8 mouse cellular contexts compared by ENCODE assay signal in the genomic region with DNA sequence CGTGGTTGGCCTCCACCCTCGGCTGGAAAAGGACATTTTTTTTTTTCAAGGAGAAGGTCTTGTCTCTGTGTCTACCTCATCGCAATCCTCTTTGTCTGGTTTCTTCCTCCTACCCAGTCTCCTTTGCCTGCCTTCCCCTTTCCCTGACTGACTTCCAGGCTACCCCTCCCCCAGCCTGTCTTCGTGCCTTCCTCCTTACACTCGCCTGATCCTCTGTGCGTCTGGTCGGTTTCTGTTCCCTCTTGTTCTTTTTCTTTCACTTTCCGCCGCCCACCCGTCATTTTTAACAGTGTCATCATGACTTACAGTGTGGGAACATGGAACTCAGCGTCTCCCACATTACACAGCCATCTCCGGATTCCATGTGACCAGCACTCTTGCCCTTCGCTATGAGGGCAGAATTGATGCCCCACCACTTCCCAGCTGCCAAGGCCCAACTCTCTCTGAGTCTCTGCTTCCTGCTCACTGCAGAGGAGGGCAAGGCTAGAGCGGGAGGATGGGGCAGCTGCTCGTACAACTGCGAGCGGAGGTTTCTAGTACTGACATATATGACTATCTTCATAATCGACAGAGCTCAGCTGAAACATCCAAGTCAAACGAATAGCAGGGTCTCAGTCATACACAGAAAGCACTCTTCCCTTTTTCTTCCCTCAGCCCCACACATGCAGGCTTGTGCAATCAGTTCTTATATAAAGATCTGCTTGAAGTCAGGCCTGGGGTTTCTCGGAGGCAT.
DNase-seq lines count a peak whose midpoint lies in the region; ATAC-seq and TF ChIP-seq lines count a peak whose summit lies in the region.

No protein-coding gene starts in this region.

- no peak for TF ChIP-seq CTCF in heart, adult 2 months (IDR thresholded peaks at IDR 0.05)
- TF ChIP-seq CTCF in kidney, adult 2 months (conservative IDR thresholded peaks at IDR 0.05; ENCODE audit: insufficient read depth, insufficient read length, low read depth, low read length), result no peak

- no peaks in the 10 kb centered on the region for H3K79me2 ChIP-seq in heart, adult 2 months (replicated peaks; ENCODE audit: control insufficient read depth, insufficient read depth, low read length)

- H3K4me1 ChIP-seq in hindbrain, embryonic 10.5 days (replicated peaks), result peaks cover 16% of the 10 kb centered on the region; the same call in 1 of the 2 replicates
- H3K4me1 ChIP-seq in hindbrain, embryonic 14.5 days (replicated peaks; ENCODE audit: control insufficient read depth, insufficient read depth, low read length), result peaks cover 12% of the 10 kb centered on the region
- no peaks in the 10 kb centered on the region; the same call in 1 of the 2 replicates for H3K4me1 ChIP-seq in heart, adult 2 months (ENCODE audit: control insufficient read depth, insufficient read depth, low read length)
- H3K4me1 ChIP-seq in kidney, adult 2 months (ENCODE audit: control insufficient read depth, insufficient read depth, low read length), result no peaks in the 10 kb centered on the region
- peaks cover 31% of the 10 kb centered on the region for H3K4me1 ChIP-seq in limb, embryonic 13.5 days
- 0 out of 2 replicates have a peak, but pooled peaks cover 5% of the 10 kb centered on the region for H3K4me1 ChIP-seq in midbrain, embryonic 14.5 days (ENCODE audit: control insufficient read depth, insufficient read depth, low read length)

- H3K27me3 ChIP-seq in hindbrain, embryonic 10.5 days (ENCODE audit: insufficient read depth, poor library complexity, severe bottlenecking), result no peaks in the 10 kb centered on the region
- H3K27me3 ChIP-seq in hindbrain, embryonic 14.5 days (ENCODE audit: control insufficient read depth, insufficient read depth, low read length), result no peaks in the 10 kb centered on the region
- H3K27me3 ChIP-seq in heart, adult 2 months (ENCODE audit: control insufficient read depth, insufficient read depth, low read length), result no peaks in the 10 kb centered on the region
- no peaks in the 10 kb centered on the region for H3K27me3 ChIP-seq in kidney, adult 2 months (replicated peaks; ENCODE audit: control insufficient read depth, insufficient read depth, low read length)
- no peaks in the 10 kb centered on the region for H3K27me3 ChIP-seq in limb, embryonic 13.5 days
- H3K27me3 ChIP-seq in midbrain, embryonic 14.5 days (ENCODE audit: control insufficient read depth, insufficient read depth, low read length), result no peaks in the 10 kb centered on the region

- H3K36me3 ChIP-seq in hindbrain, embryonic 10.5 days, result no peaks in the 10 kb centered on the region
- no peaks in the 10 kb centered on the region for H3K36me3 ChIP-seq in hindbrain, embryonic 14.5 days (replicated peaks; ENCODE audit: control insufficient read depth, insufficient read depth)
- H3K36me3 ChIP-seq in heart, adult 2 months (ENCODE audit: control insufficient read depth, insufficient read depth, low read length), result no peaks in the 10 kb centered on the region
- H3K36me3 ChIP-seq in kidney, adult 2 months (ENCODE audit: control insufficient read depth, insufficient read depth, low read length), result no peaks in the 10 kb centered on the region
- H3K36me3 ChIP-seq in limb, embryonic 13.5 days, result no peaks in the 10 kb centered on the region
- H3K36me3 ChIP-seq in midbrain, embryonic 14.5 days (ENCODE audit: control insufficient read depth, insufficient read depth, low read length), result no peaks in the 10 kb centered on the region

- H3K4me2 ChIP-seq in hindbrain, embryonic 14.5 days (replicated peaks), result no peak overlapping the region
- H3K4me2 ChIP-seq in limb, embryonic 13.5 days (replicated peaks), result peak overlapping the region; percentile 32
- 0 out of 2 replicates have a peak overlapping the region, but pooled peaks have one; percentile 6 for H3K4me2 ChIP-seq in midbrain, embryonic 14.5 days (ENCODE audit: low read length)

- WGBS in hindbrain, embryonic 10.5 days, result 57% methylated on average over 20 of the region's 20 CpGs
- WGBS in hindbrain, embryonic 14.5 days, result 55% methylated on average over 20 of the region's 20 CpGs
- WGBS in heart, adult 2 months, result 39% methylated on average over 20 of the region's 20 CpGs
- WGBS in kidney, adult 2 months, result 57% methylated on average over 20 of the region's 20 CpGs
- 40% methylated on average over 20 of the region's 20 CpGs for WGBS in limb, embryonic 13.5 days
- WGBS in midbrain, embryonic 14.5 days, result 58% methylated on average over 20 of the region's 20 CpGs

- no peak for ATAC-seq in hindbrain, embryonic 14.5 days (ENCODE audit: low FRiP score)
- ATAC-seq in common myeloid progenitor, adult 5-6 weeks (replicated peaks; ENCODE audit: low read depth, poor library complexity, severe bottlenecking), result peak; percentile 81
- no peak; the same call in 1 of the 2 replicates for ATAC-seq in limb, embryonic 13.5 days (ENCODE audit: low FRiP score, low read depth)
- no peak for ATAC-seq in midbrain, embryonic 14.5 days (ENCODE audit: low FRiP score, low TSS enrichment)

- H3K27ac ChIP-seq in hindbrain, embryonic 10.5 days, result peak overlapping the region; percentile 18; the same call in 1 of the 2 replicates
- H3K27ac ChIP-seq in hindbrain, embryonic 14.5 days, result no peak overlapping the region
- H3K27ac ChIP-seq in heart, adult 2 months, result peak overlapping the region; percentile 9
- no peak overlapping the region for H3K27ac ChIP-seq in kidney, adult 2 months (ENCODE audit: insufficient read depth, low read depth, low read length)
- peak overlapping the region; percentile 48; the same call in 1 of the 2 replicates for H3K27ac ChIP-seq in limb, embryonic 13.5 days
- no peak overlapping the region for H3K27ac ChIP-seq in midbrain, embryonic 14.5 days (replicated peaks; ENCODE audit: low read depth, low read length)

- DNase-seq in hindbrain, embryonic 10.5 days (ENCODE audit: low spot score), result no peak
- no peak for DNase-seq in hindbrain, embryonic 14.5 days (ENCODE audit: low spot score)
- peak; percentile 48 to 77 for DNase-seq in heart, adult 2 months
- peak; percentile 55 for DNase-seq in kidney, adult 2 months
- DNase-seq in midbrain, embryonic 14.5 days, result peak; percentile 44
- DNase-seq in telencephalon, adult 2 months (ENCODE audit: low read depth, low spot score), result peak; percentile 68

- no peaks in the 10 kb centered on the region for H3K9me3 ChIP-seq in hindbrain, embryonic 10.5 days
- H3K9me3 ChIP-seq in hindbrain, embryonic 14.5 days (ENCODE audit: control insufficient read depth, low read length), result no peaks in the 10 kb centered on the region
- H3K9me3 ChIP-seq in limb, embryonic 13.5 days, result no peaks in the 10 kb centered on the region
- no peaks in the 10 kb centered on the region for H3K9me3 ChIP-seq in midbrain, embryonic 14.5 days (ENCODE audit: control insufficient read depth, low read length)

- intact Hi-C loops in heart, adult 2 months (cut with DNase I), result loop anchor here (5.0 kb wide), 1 partner anchor 67 kb away; no protein-coding TSS in a partner anchor

- H3K4me3 ChIP-seq in hindbrain, embryonic 10.5 days, result 0 out of 2 replicates have a peak overlapping the region, but pooled peaks have one; percentile 6
- no peak overlapping the region for H3K4me3 ChIP-seq in hindbrain, embryonic 14.5 days (replicated peaks; ENCODE audit: low read length)
- H3K4me3 ChIP-seq in heart, adult 2 months, result no peak overlapping the region; the same call in 1 of the 2 replicates
- peak overlapping the region; percentile 36 for H3K4me3 ChIP-seq in kidney, adult 2 months (ENCODE audit: insufficient read depth, low read depth, low read length)
- no peak overlapping the region for H3K4me3 ChIP-seq in limb, embryonic 13.5 days
- H3K4me3 ChIP-seq in midbrain, embryonic 14.5 days (replicated peaks; ENCODE audit: low read depth, low read length), result no peak overlapping the region

- TF ChIP-seq EP300 in heart, adult 2 months (IDR thresholded peaks at IDR 0.05; ENCODE audit: insufficient read depth, low read depth, low read length), result no peak

- 0 out of 2 replicates have a peak, but pooled peaks have one; percentile 13 for TF ChIP-seq POLR2A in heart, adult 2 months (IDR thresholded peaks at IDR 0.05; ENCODE audit: insufficient read depth, low read depth, low read length)
- no peak for TF ChIP-seq POLR2A in kidney, adult 2 months (IDR thresholded peaks at IDR 0.05; ENCODE audit: low read depth, low read length)

- no peak overlapping the region for H3K9ac ChIP-seq in hindbrain, embryonic 14.5 days
- 0 out of 2 replicates have a peak overlapping the region, but pooled peaks have one; percentile 5 for H3K9ac ChIP-seq in heart, adult 2 months (ENCODE audit: low read depth, low read length)
- no peak overlapping the region for H3K9ac ChIP-seq in limb, embryonic 13.5 days
- H3K9ac ChIP-seq in midbrain, embryonic 14.5 days (replicated peaks; ENCODE audit: low read length), result no peak overlapping the region

Comparison
In these comparisons a context has a peak if more than half of its experiments do, and no peak if none do; other contexts are left out.
1. H3K27ac ChIP-seq: peak in hindbrain, embryonic 10.5 days (single experiment), heart, adult 2 months (single experiment) and limb, embryonic 13.5 days (single experiment); none in hindbrain, embryonic 14.5 days (single experiment), kidney, adult 2 months (single experiment) and midbrain, embryonic 14.5 days (single experiment).
2. H3K4me3 ChIP-seq: peak in hindbrain, embryonic 10.5 days (single experiment) and kidney, adult 2 months (single experiment); none in hindbrain, embryonic 14.5 days (single experiment), heart, adult 2 months (single experiment), limb, embryonic 13.5 days (single experiment) and midbrain, embryonic 14.5 days (single experiment).
3. DNase-seq: peak in heart, adult 2 months (2 of 2), kidney, adult 2 months (single experiment), midbrain, embryonic 14.5 days (single experiment) and telencephalon, adult 2 months (single experiment); none in hindbrain, embryonic 10.5 days (single experiment) and hindbrain, embryonic 14.5 days (single experiment).